Mouse (Mus musculus): ENCODE data around the gene Brip1. TPM values are rescaled to one million over a fixed set of nuclear protein-coding genes. Genes with fewer than 3 reads are reported as not detected.

Gene Brip1
- polyA plus RNA-seq, 2 experiments from 2014 or later, result 6.0 to 8.5 TPM

DNA sequence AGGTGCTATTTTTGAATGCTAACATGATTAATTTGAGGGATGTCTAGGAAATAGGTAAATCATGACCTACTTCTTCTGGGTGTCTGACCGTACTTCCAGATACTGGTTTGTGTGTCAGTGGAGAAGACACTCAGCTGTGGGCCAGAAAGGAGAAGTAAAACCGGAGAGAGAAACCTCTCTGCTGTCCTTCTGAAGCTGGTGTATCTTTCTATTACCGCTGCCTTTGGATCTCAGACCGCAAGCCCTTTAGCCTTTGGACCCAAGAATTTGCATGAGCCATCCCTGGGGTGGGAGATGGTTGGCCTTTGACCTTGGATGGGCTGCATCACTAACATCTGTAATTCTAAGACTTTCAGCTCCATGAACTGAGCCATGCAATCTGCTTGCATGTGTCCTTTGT, 93.7 kb downstream of the Brip1 start:
- no peak for ATAC-seq

DNA sequence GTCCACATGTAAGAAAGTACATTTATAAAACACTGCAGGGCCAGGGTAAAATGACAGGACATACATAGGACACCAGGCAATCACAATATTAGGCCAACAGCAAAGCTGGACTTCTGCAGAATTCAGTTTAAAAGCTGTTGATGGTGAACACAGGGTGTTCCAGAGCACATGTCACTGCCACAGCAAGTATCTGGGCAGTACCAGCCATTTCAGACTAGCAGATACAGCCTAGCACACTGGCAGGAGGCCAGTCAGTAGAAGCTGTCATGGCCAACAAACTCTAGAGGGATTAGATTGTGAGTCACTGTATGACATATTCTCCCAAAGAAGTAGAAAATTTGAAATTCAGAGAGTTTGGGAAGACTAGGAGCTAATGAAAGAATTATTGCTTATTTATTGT, 94.4 kb downstream of the Brip1 start:
- ATAC-seq, result no peak

DNA sequence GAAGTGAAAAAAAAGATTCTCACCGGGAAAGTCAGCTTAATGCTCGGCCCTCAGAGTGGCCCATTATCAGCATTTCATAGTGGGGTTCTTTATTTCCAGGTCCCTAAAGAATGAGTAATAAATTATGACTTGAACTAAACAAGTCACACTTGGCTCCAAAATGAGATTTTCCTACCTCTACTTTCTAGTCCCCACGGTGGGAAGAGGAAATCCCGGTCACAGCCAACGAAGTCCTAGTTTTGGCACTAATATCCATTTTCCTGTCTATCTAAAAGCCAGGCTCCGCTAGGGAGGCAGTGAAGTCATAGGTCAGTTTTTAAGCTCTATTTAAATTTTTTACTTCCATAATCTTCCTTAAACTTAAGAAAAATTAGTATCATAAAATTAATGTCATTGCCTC, 99.8 kb downstream of the Brip1 start:
- ATAC-seq, result no peak

DNA sequence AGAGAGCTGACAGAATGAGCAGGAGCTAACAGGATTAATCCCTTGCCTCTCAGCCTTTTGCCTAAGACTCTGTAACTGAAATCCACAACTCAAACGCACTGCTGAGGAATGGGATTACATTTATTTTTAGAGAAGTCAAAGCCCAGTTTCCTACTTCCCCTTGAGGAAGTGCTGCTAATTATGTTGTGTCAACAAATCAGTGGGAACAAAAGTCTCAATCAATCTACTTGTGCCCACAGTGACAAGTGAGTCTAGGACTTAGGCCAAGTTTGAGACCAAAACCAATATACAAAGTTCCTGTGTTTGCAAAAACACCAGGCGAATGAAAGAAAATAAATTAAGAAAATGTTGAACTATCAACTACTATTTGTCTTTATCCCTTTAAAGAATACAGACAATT, 101.7 kb downstream of the Brip1 start:
- ATAC-seq, result no peak

DNA sequence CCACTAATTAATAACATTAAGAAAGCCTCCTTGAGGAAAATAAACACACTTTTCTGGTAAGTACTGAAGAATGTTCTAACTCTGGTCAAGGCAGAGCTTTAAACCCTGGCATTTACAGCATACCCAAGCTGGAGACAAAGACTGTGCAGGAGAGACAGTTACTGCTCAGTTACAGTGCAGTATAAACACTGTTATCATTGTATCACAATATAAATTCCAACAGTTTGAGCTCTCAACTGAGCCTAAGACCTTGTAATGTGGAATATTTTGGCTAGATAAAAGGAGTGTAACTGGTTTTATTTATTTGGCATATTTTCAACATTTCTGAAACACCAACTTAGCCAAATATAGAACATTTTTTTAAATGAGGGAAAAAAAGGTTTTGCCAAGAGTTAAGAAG, 112.2 kb downstream of the Brip1 start:
- ATAC-seq, result no peak

DNA sequence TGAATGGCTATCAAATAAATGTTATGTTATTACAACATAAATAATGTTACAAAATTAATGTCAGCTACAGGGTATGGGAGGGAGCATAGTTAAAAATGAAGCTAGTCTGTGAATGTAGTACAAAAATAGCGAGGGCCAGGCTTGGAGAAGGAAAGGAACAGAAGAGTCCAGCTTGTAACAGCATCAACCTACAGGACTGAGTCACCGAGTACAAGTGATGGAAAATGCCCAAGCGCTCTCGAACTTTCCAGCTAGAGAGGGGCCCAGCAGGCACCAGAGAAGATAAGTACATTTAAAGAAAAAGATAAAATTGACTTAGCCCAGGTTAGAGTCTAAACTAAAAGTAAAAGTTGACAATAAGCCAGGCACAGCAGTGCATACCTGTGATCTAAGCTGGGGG, 116.5 kb downstream of the Brip1 start:
- ATAC-seq, result no peak

DNA sequence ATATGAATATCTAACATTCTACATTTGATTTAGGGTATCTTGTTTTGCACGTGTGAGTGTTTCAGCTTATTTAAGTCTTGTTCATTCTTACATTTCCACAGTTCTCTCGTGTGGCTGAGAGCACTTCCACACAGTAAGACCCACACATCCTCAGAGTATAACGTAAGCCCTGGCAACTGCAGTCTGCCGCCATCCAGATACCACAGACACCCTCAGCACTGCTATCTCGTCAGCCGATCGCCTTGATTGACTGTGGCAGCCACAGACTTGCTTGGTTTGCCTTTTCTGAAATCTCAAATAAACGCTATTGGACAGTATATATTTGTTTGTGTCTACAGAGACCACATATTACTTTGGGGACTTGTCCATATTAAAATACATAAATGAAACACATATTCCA, 123.0 kb downstream of the Brip1 start:
- ATAC-seq, result peak; percentile 26

DNA sequence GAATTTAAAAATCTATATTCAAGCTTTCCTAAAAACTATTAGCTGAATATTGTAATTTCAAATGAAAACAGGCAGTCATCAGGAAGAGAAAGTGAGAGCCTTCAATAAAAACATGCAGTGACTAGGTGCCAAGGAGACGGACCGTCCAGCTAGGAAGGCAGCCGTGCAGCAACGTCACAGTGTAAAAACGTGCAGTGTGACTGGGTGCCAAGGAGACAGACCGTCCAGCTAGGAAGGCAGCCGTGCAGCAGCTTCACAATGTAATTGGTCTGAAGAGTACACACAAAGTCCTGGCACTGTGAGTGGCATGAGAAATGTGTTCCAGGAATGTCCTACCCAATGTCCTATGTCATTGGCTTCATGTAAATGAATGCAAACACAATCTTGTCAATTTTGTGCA, 124.0 kb downstream of the Brip1 start:
- ATAC-seq, result no peak

DNA sequence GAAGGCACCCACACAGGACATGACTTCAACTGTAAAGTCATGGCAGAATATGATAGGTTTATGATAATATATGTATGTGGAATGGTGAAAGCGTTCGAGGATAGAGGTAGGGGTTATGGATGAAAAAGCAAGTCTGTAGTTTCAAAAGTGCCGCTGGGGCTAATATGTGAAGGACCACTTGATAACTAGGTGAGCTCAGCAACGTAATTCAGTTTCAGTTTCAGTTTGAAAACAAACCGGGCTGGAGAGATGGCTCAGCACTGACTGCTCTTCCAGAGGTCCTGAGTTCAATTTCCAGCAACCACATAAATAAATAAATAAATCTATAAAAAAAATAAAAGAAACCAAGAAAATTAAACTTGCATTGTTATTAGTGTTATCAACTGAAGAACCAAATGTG, 124.6 kb downstream of the Brip1 start:
- peak; percentile 78 for ATAC-seq

DNA sequence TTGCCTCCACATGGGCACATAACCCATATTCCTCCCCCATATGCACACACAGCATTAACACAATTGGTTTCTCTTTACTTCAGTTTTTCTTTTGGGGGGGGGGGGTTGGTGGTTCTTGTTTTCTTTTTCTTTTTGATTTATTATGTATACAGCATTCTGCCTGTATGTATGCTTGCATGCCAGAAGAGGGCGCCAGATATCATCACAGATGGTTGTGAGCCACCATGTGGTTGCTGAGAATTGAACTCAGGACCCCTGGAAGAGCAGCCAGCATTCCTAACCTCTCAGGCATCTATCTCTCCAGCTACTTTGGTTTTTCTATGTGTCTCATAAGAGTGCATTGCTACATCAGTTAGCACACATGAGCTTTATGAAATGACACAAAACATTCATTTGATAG, 125.6 kb downstream of the Brip1 start:
- no peak for ATAC-seq

DNA sequence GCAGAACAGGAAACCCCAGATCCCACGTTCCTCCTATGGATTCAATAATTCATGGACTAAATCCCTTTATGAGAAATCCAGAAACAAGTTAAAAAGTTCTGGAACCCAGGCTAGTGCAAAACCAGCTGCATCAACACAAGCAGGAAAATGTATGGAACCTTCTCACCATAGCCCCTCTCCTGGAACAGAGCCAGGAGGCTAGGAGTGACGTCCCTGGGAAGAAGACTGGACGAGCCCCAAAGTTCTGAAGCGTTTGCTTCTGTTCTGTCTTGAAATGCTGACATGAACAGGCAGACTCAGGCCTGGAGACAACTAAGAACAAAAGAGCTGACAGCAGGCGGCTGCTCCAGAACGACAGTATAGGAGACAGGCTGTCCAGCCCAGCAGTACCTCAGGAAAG, 132.3 kb downstream of the Brip1 start:
- ATAC-seq, result no peak

DNA sequence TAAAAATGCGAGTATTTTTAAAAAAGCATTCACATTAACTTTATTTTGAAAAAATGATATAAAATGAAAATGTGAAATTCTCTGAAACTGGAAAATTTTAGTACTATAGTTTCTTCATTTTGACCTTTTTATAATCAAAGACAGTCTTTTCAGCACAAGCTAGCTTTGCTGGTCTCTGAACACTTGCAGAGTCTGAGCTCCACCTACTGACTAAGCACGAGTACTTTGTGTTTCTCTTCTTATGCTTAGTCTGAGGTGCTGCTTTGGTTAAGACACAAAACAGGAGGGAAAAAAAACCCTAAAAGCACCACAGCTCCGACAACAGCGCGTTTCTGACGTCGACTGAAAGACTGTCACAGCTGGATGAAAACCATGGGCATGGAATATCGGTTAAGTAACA, 133.8 kb downstream of the Brip1 start:
- ATAC-seq, result no peak

DNA sequence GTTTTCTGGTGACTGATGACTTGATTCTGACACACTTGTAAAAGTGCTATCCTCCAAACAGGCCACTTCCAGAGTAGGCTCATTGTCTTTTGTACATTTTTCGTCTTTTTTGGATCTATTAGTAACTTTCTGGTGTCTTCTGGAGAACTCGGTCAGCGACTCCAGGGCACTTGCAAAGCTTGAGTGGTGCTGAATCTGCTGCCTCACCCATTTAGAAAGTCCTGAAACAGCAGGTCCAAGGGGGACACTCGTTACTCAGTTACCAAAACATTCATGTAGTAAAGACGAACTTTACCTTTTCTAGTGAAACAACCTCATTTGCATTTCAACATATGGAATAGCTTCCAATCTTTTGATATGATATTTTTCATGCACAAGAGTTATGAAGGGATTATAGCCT, 136.1 kb downstream of the Brip1 start:
- no peak for ATAC-seq

DNA sequence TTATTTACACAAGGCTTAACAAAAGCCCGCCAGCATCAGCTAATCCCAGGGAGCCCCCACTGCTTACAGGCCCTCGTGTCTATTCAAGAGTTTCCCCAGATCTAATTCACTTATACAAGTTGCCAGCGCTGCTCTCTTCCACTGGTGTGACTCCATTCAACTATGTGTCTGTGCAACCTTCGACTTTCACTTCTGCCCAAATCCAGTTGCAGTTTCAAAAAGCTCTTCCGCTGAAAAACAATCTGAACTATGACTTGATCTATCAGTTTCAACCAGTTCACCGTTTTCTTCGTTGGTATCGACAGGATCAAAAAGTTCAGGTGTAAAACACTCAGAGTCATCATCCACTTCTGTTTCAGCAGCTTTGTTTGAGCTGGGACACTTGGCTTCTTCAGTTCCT, 139.8 kb downstream of the Brip1 start:
- no peak for ATAC-seq

DNA sequence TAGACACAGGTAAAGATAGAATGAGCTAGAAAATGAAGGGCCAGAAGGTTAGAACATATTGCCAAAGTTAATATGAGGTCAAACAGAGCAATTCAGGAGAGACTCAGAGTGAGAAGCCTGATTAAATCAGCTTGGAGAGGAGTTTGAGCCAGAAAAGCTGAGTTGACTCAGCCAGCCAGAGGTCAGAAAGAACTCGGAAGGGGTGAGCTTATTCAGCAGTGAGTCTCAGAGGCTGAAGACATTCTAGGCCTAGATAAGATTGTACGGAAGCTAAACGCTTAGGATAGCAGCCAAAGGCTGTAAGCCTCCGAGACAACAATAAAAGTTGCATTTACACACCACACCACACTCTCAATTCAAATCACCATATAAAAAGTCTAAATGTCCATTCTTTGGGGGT, 141.9 kb downstream of the Brip1 start:
- ATAC-seq, result no peak

DNA sequence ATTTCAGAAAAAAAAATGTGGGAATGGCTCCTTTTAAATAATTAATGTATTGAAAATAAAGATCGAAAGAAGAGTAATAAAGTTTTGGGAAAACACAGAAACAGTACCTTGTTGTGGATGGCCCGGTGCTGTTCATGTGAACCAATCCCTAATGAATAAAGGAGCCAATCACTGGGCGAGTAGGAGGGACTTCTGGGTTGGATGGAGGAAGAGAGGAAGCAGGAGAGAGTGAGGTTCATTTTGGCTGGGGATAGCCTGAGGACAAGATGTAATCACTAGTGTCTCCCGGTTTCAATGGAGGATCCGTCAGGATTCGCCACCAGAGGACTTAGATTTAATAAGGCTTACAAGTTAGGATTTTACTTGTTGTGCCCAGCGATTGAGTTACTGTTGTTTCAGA, 145.2 kb downstream of the Brip1 start:
- no peak for ATAC-seq

DNA sequence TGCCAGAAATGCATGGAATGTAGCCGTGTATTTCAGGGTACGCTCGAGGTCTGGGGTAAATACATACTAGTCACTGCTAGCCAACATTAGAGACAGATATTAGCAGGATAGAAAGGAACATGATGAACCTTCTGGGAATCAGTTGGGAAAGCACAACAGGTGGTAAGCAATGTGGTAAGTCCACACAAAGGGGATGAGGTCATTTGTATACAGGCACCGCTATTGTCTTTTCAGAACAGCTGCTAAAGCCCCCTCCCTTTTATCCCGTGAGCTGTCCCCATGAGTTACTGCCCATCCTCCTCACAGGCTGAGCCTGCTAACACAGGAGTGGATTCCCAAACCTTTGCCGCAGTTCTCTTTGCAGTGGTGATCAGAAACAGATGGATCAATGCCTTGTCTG, 149.6 kb downstream of the Brip1 start:
- ATAC-seq, result no peak

DNA sequence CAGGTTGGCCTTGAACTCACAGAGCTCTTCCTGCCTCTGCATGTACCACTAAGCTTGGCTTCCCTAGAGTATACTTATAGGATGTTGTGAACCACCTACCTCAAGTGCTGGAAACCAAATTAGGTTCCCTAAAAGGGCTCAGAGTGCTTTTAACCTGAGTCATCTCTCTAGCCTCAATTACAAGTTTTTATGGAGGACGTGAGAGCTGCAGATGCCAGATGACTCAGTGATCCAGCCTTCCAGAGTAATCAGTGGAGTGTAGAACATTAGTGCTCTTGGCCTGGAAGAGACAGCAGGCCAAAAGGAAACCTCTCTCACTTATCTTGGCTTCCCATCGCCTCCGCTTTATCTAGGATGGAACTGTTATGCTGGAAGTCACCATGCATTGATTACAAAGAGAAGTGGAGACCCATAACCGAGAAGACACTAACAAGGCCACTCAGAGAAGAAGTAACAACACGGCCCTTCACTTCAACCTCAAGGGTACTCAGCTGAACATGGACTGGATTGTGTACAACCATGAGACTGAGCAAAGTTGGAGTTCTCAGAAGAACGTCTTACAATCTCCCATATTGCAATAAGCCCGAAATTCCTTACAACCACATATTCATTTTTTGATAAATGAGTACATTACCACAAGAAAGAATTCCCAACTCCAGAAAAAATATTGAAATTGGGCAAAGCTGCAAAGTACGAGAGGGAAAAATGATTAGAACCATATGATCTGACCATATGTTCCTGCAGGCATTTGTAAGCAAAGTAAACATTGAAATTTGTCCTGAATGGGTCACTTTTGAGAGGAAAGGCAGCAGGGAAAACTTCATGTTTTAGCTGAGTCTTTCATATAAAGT, 150.3 kb downstream of the Brip1 start:
- ATAC-seq, result no peak

DNA sequence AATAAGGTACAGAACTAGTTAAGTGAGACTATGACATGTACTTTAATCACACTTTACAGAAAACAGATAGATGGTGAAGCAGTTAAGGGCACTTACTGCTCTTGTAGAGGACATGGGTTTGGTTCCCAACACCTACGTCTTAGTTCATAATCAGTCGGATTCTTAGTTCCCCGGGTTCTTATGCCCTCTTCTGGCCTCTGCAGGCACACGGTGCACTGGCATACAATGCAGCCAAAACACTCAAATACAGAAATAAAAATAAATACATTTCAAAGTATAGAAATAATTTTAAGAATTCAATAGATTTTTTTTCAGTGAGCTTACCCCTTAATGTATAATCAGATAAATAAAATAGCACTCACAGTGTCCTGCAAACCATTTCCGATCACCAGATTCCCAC, 161.0 kb downstream of the Brip1 start:
- ATAC-seq, result no peak

DNA sequence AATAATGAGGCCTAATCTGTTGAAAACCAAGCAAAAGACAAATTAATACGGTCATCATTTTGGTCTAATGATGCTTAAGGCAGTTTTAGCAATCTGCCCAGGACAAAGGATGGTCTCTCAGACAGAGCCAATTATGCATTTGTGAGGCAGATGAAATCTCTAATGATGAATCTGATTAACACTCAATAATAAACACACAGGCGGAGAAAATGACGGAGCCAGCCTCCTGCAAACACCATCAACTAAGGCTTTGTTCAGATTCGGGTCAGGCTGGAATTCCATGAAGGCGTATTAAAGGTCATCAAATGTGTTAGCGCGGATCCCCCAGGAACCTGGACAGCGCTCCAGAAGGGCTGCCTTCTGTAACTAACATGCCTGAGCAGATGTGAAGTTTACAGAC, 161.6 kb downstream of the Brip1 start:
- no peak for ATAC-seq

DNA sequence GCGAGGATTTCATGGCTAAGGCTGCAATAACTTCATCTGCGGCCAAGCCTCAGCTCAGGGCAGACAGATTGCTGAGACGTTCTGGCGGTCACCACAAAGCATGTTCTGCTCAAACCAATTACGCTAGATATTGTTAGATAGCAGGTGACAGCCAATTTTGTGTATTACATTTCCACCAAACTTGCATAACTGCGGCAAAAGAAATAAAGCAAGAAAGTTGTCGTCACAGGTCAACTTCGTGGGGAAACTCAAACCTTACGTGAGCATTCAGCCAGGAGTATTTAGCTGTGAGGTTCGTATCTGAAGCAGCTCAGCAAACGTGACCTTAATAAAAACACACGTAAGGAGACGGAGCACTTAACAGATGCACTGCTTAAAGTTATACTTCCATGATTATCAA, 162.3 kb downstream of the Brip1 start:
- no peak for ATAC-seq

DNA sequence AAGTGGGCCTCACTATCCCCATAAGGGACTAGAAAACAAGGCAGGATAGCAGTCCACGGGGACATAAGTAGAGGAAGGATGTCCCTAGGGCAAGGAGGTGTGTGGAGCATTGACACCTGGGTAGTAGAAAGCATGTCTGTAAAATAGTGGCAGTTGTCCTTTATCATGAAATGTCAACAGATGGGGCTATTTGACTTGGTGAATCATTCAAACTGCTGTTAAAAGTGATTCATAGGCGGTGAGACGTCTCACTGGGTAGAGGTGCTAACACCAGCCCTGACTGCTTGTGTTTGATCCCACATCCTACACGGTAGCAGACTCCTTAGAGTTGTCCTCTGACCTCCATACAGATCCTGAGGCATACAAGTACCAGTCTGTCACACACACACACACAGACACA, 168.1 kb downstream of the Brip1 start:
- no peak for ATAC-seq

DNA sequence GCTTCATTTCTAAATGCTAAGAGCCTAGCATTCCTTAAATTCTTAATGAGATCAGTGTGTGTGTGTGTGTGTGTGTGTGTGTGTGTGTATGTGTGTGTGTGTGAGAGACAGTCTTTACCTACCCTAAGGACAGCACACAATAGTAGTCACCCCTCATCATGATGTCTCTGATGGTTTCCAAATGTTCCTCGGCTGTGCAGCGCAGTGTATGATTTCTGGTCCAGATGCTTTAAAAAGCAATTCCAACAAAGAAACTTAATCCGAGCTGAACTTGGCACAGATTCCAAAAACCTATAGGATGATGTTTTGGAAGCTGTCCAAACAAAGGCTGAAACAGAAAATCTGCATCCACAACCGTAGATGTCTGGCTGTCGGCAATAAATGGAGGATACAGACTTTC, 173.0 kb downstream of the Brip1 start:
- no peak for ATAC-seq

DNA sequence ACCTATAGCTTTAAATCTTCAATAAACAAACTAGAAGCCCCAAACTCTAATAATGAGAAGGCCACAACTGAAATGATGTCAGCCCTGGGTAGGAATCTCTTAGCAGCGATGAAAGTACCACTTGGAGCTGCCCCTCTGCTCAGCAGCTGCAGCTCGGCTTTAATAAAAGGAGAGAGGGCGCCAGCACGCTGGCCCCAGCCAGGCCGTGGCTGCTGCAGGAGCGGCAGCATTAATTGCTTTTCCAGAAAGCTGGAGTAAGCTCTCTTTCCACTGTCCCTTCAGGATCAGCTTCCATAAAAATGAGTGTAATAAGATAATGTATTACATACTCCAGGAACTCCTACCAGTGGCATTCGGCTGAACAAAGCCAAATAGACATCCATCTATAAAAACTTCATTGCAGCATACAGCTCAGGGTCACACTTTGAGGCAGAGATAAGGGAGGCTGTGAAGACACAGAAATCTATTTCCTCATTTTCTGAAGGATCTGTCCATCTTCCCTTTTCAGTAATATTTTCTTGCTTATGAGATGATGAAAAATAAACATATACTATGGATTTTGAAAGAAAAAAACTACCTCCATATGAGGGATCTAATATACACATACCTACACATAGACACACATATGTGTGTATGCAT, 174.3 kb downstream of the Brip1 start:
- no peak for ATAC-seq

DNA sequence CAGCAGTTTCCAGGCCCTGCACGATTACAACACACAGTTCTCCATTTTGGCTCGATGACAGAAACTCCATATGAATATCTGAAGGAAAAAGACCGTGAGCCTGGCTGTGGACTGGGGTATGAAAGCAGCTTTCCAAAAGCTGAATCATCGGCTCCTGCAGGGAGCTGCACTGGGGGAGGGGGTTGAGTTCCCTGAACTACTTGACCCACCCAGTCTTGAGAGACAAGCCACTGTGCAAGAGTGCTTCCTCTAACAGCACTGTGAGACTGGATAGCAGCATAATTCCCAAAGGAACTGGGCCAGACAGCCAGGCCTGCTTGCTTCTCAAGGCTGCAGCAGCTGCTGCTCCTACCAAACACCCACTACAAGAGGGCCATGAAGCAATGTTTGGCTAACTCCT, 178.6 kb downstream of the Brip1 start:
- ATAC-seq, result no peak
